Mouse (Mus musculus) thymus, adult 2 months (tissue): ENCODE measurements around the gene Atp11c. TPM values are rescaled to one million over a fixed set of nuclear protein-coding genes. Genes with fewer than 3 reads are reported as not detected.

Experiments used
- DNase-seq: peaks from one replicate; pipeline ENCODE4 v3.0.0; 2021
- H3K27ac ChIP-seq: fragments of 200-500 bp; 2 replicates; pipeline ENCODE4 v1.5.1; 2012; ENCODE audit warnings: low read length, control low read depth; ENCODE audit not compliant: control insufficient read depth, insufficient read depth
- H3K27me3 ChIP-seq: fragments of 200-500 bp; 2 replicates; pipeline ENCODE4 v1.6.1; 2012; ENCODE audit warnings: mild to moderate bottlenecking, low read length, moderate library complexity, mixed read lengths; ENCODE audit not compliant: control insufficient read depth, insufficient read depth
- H3K36me3 ChIP-seq: fragments of 200-500 bp; 2 replicates; pipeline ENCODE4 v1.6.1; 2012; ENCODE audit warnings: mild to moderate bottlenecking, low read length, moderate library complexity; ENCODE audit not compliant: control insufficient read depth, insufficient read depth
- H3K4me1 ChIP-seq: fragments of 200-500 bp; replicated peaks from 2 replicates; pipeline ENCODE4 v1.6.1; 2012; ENCODE audit warnings: low read length; ENCODE audit not compliant: control insufficient read depth, insufficient read depth
- H3K4me3 ChIP-seq: fragments of 200-500 bp; 2 replicates; pipeline ENCODE4 v1.5.1; 2012; ENCODE audit warnings: mild to moderate bottlenecking, low read length, control low read depth, moderate library complexity; ENCODE audit not compliant: control insufficient read depth, insufficient read depth
- CTCF ChIP-seq: fragments of 200-500 bp; IDR thresholded peaks from 2 replicates; pipeline ENCODE4 v1.5.1; 2012; ENCODE audit warnings: mild to moderate bottlenecking, control low read depth, low read length, moderate library complexity, borderline replicate concordance; ENCODE audit not compliant: control insufficient read depth, poor library complexity, insufficient read depth; ENCODE audit errors: extremely low read depth
- POLR2A ChIP-seq: fragments of 200-500 bp; IDR thresholded peaks from 2 replicates; pipeline ENCODE4 v1.6.1; 2012; ENCODE audit warnings: mild to moderate bottlenecking, low read length, control low read depth, moderate library complexity; ENCODE audit not compliant: control insufficient read depth, poor library complexity, insufficient read depth; ENCODE audit errors: extremely low read depth
- WGBS: fragments of 180-500 bp; shearing (Covaris S2); methylation state at CpG from one replicate; pipeline ENCODE4 v1.1.7; 2018; 5-methylcytosine and 5-hydroxymethylcytosine counted together
- polyA plus RNA-seq: library from polyadenylated mRNA; depleted of rRNA; stranded (reverse); fragments of >200 nt; gene quantifications from 2 replicates; pipeline ENCODE4 v1.2.3, GENCODE M21; 2012

Atp11c gene
- polyA plus RNA-seq, 1 experiment = 13.4 TPM

DNA sequence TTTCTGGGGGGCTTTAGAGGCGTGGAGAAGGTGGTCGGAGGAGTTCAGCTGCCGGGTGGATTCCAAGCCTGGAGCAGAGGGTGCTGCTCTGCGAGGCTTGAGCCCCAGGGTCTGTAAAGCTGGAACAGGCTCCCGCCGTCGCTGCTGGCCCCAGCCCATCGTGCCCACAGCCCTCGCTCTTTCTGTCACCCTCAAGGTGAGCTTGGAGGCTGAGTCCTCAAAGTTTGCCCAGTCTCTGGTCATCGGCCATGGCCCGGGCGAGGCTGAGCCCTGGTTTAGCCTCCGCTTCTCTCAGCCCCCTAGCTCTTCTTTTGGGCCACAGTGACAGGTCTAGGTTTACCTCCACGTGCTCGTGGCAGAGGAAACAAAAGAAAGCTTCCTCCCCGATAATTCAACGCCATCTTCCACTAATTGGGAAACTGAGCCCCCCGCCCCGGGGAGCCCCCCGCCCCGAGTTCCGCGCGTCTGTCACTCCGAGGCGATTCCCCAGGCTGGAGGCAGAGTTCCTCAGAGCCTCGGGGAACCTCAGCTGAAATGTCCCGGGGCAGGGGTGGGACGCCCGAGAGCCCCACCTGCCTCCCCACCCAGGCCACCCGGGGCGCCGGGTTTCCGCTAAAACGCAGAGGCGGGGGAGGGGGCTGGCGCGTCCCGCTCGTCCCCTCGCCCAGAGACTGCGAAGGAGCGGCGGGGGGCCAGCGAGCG lies 189.3 kb downstream of the Atp11c start:
- Histone ChIP-seq H3K27me3 (no peaks in the 10 kb centered on the region), H3K4me3 (peak overlapping the region; percentile 100), H3K36me3 (no peaks in the 10 kb centered on the region), H3K4me1 (peaks cover 3% of the 10 kb centered on the region; the same call in 1 of the 2 replicates), H3K27ac (no peak overlapping the region)
- DNase-seq = peak; percentile 51
- WGBS = under 1% methylated on average over 36 of the region's 46 CpGs
- no peak for TF ChIP-seq POLR2A
- TF ChIP-seq CTCF = no peak

DNA sequence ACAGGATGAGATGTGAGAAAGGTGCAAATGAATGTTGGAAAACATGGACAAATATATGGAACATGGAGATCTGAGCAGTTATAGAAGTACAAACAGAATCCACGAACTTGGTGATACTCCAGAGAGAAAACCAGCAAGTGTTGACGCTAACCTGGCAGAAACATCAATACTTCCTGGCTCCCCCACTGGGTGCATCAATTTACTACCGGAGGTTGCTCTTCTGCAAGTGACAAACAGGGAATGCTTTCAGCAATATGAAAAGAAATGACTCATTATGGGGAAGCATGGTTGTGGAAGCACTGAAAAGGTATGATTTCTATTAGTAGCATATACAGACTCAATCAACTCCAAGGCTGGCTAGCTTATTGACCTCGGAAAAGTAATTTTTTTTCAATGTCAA lies 198.2 kb downstream of the Atp11c start:
- no peak for DNase-seq
- 91% methylated on average over 4 of the region's 4 CpGs for WGBS
- no peaks in the 10 kb centered on the region for H3K27me3 ChIP-seq
- H3K36me3 ChIP-seq = no peaks in the 10 kb centered on the region
- no peaks in the 10 kb centered on the region for H3K4me1 ChIP-seq
- H3K27ac ChIP-seq = no peak overlapping the region
- no peak overlapping the region for H3K4me3 ChIP-seq
- TF ChIP-seq POLR2A (no peak), CTCF (no peak)

DNA sequence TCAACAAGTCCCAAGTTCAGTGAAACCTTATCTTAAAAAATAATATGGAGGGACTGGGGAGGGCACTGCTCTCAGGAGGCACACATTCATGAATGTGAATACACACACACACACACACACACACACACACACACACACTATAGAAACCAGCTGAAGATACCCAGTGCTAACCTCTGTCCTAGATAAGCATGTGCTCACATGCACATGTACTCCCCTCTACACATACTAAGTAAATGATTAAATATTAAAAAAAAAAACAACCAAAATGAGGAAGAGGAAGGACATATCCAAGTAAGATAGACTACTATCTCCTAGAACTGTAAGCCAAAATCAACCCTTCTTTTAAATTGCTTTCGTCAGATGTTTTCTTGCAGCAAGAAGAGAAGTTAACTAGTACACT lies 205.6 kb downstream of the Atp11c start:
- H3K27ac ChIP-seq = no peak overlapping the region

DNA sequence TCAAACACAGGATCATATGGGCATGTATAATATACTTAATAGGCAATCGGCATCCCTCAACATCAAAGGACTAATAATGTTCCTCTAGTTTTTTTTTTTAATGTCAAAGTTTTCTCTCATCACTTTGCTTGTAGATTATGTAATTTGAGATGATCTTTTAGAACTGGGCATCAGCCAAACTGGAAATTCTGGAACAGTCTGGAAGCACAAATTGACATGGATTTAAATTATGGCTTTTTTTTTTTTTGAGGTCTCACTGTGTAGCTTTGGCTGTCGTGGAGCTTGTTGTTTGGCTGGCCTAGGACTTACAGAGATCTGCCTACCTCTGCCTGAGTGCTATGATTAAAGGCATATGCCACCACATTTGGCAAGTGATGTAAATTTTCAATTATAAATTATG lies 210.8 kb downstream of the Atp11c start:
- Histone ChIP-seq H3K27ac (no peak overlapping the region), H3K27me3 (no peaks in the 10 kb centered on the region), H3K36me3 (no peaks in the 10 kb centered on the region), H3K4me1 (no peaks in the 10 kb centered on the region), H3K4me3 (no peak overlapping the region)
- WGBS = 92% methylated on average over 2 of the region's 2 CpGs
- no peak for DNase-seq
- TF ChIP-seq POLR2A = no peak
- TF ChIP-seq CTCF = no peak

More for the DNA sequence above, 205.6 kb downstream of the Atp11c start:
- Histone ChIP-seq H3K4me1 (no peaks in the 10 kb centered on the region), H3K4me3 (no peak overlapping the region), H3K36me3 (no peaks in the 10 kb centered on the region), H3K27me3 (no peaks in the 10 kb centered on the region)
- TF ChIP-seq POLR2A = no peak
- TF ChIP-seq CTCF = no peak
- 86% methylated on average over 1 of the region's 1 CpGs for WGBS
- no peak for DNase-seq

DNA sequence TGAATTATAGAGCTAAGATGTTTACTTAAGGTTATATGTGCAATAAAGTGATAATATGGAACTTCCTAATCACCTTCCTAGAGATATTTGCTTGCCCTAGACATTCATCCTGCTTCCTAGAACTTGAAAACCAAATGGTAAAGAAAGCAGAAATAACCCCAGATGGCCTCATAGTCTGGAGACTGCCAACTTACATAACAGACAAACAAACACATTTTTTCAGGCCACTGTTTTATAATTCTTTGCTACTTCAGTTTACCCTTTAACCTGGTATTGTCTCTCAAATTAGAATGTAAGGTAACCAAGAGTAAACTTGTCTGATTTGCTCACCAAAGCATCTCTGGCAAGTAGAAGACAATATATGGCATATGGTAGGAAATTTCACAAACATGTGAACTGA lies 212.1 kb downstream of the Atp11c start:
- DNase-seq = no peak
- no peak for TF ChIP-seq POLR2A
- TF ChIP-seq CTCF = no peak

DNA sequence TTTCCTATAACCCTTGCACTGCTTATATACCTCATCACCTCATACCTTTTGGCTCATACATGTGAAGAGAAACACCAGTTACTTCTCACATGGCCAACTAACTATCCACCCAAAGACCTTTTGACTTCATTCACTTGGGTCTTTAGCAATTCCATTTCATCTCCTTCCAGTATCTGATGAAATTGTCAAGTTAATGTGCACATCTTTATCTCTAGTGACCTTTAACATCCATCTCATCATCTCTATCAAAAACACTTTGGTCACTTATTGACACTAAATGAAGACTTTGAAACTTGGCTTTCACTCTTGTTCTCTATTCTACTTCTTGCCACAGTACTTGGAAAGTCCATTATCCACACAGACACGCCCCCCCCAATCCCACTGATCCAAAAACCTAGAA lies 243.8 kb downstream of the Atp11c start:
- Histone ChIP-seq H3K27me3 (no peaks in the 10 kb centered on the region), H3K27ac (no peak overlapping the region), H3K4me3 (no peak overlapping the region), H3K36me3 (no peaks in the 10 kb centered on the region), H3K4me1 (no peaks in the 10 kb centered on the region)
- no peak for DNase-seq
- WGBS = 95% methylated on average over 1 of the region's 1 CpGs
- TF ChIP-seq CTCF = no peak
- no peak for TF ChIP-seq POLR2A

More for the DNA sequence above, 212.1 kb downstream of the Atp11c start:
- Histone ChIP-seq H3K4me3 (no peak overlapping the region), H3K27ac (no peak overlapping the region), H3K36me3 (no peaks in the 10 kb centered on the region), H3K4me1 (no peaks in the 10 kb centered on the region), H3K27me3 (no peaks in the 10 kb centered on the region)

DNA sequence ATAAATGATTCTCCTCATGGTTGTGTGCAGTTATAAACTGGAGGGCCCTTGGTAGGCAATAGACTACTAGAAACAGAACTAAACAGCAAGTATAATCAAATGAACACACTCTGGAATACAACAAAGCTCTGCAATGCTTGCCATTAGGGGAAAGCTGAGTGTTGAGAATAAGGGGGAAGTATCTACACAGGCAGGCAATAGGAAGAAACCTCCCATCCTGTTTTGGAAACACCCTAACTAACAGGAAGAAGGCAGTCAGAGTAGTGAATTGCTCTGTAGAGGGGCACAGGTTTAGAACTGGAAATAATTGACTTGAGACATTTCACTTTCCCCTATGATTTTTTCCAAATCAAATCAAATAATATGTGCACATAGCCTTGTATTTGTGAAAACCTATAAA lies 247.1 kb downstream of the Atp11c start:
- no peaks in the 10 kb centered on the region for H3K4me1 ChIP-seq
- TF ChIP-seq CTCF (no peak), POLR2A (no peak)
- H3K36me3 ChIP-seq = no peaks in the 10 kb centered on the region
- no peak overlapping the region for H3K27ac ChIP-seq
- no peak overlapping the region for H3K4me3 ChIP-seq
- no peak for DNase-seq
- H3K27me3 ChIP-seq = no peaks in the 10 kb centered on the region

DNA sequence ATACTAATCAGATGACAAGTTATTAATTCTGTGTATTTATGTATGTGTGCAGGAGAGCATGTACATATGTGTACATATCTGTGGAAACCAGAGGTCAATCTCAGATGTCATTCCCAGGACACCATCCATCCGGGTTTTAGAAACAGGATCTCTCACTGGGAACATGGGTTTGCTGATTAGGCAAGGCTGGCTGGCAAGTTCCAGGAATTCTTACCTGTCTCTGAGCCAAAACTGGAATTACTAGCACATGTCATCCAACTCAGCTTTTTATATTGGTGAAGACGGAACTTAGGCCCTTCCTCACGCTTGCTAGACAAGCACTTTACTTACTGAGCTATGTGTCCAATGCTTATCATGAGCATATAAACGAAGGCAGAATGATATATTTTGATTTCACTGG lies 247.5 kb downstream of the Atp11c start:
- no peak for TF ChIP-seq CTCF
- TF ChIP-seq POLR2A = no peak
- H3K4me3 ChIP-seq = no peak overlapping the region
- no peaks in the 10 kb centered on the region for H3K4me1 ChIP-seq
- DNase-seq = no peak
- H3K27ac ChIP-seq = no peak overlapping the region
- WGBS = 94% methylated on average over 4 of the region's 4 CpGs
- no peaks in the 10 kb centered on the region for H3K36me3 ChIP-seq
- no peaks in the 10 kb centered on the region for H3K27me3 ChIP-seq
